Mouse (Mus musculus): Measurements from ENCODE around the gene Lpin2.

GRCm38 (mm10) chr17:71143155-71143554 lies 39.2 kb upstream of the Lpin2 start:
- TF ChIP-seq CTCF (IDR thresholded peaks at IDR 0.05; ENCODE audit: borderline replicate concordance, insufficient read depth, low read length) = no peak
- no peak for TF ChIP-seq POLR2A (IDR thresholded peaks at IDR 0.05; ENCODE audit: low read depth, low read length)
